Mouse (Mus musculus) G1E (cell line): ENCODE measurements at regions not wholly inside any gene's neighbourhood (a gene's known extent, or its start where the extent isn't known, plus 50 kb on each side); places are given as distances from the start of the nearest gene placed in this dataset.

Experiments used
- CTCF ChIP-seq: IDR thresholded peaks from 2 replicates; pipeline ENCODE4 v1.5.1; 2012; ENCODE audit warnings: low read depth, low read length, inconsistent platforms, mixed read lengths
- GATA1 ChIP-seq: IDR thresholded peaks from 2 replicates; pipeline ENCODE4 v1.6.1; 2012; ENCODE audit warnings: borderline replicate concordance, low read length, inconsistent platforms, mixed read lengths
- GATA2 ChIP-seq: IDR thresholded peaks from 2 replicates; pipeline ENCODE4 v1.6.1; 2012; ENCODE audit warnings: low read depth, low read length, inconsistent platforms, borderline replicate concordance
- POLR2AphosphoS5 ChIP-seq: IDR thresholded peaks from 2 replicates; pipeline ENCODE4 v1.6.1; 2012; ENCODE audit warnings: low read depth, low read length, inconsistent platforms; ENCODE audit not compliant: insufficient replicate concordance
- TAL1 ChIP-seq: conservative IDR thresholded peaks from 2 replicates; pipeline ENCODE4 v1.6.1; 2012; ENCODE audit warnings: low read depth, low read length, inconsistent platforms, mixed read lengths

- TF ChIP-seq GATA1 (no peak), CTCF (no peak), TAL1 (no peak), POLR2AphosphoS5 (no peak), GATA2 (no peak)
Measured at GRCm38 (mm10) chr10:110571179-110571578, 115.2 kb upstream of the Nav3 start.
